Mouse (Mus musculus) heart, embryonic 14.5 days (tissue): ENCODE results near the gene Dnttip1. TPM values are rescaled to one million over a fixed set of nuclear protein-coding genes. Genes with fewer than 3 reads are reported as not detected.

ENCODE experiments used
- ATAC-seq: fragments of 200-750 bp; cut with Nextera tagmentation; 2 replicates; pipeline ENCODE4 v1.8.0; 2017; ENCODE audit warnings: low read depth, moderate TSS enrichment; ENCODE audit not compliant: insufficient number of reproducible peaks, insufficient read depth, low FRiP score
- H3K27ac ChIP-seq, 2 experiments: fragments of 200-500 bp in 1 of 2; fragments of 300-500 bp in 1 of 2; sonication (generic) in 1 of 2; replicated peaks in 1 of 2; 2 replicates each; pipeline ENCODE4 v1.5.1; 2012 to 2014; ENCODE audit warnings: low read depth in 2 of 2, low read length in 2 of 2, control low read depth in 1 of 2, mild to moderate bottlenecking in 1 of 2, mixed read lengths in 1 of 2; ENCODE audit not compliant: control insufficient read depth in 1 of 2, insufficient read depth in 1 of 2
- H3K27me3 ChIP-seq: fragments of 300-500 bp; sonication (generic); 2 replicates; pipeline ENCODE4 v1.6.1; 2014; ENCODE audit warnings: mild to moderate bottlenecking, low read length, control low read depth; ENCODE audit not compliant: control insufficient read depth, insufficient read depth
- H3K36me3 ChIP-seq: fragments of 300-500 bp; sonication (generic); 2 replicates; pipeline ENCODE4 v1.6.1; 2014; ENCODE audit warnings: mild to moderate bottlenecking, control low read depth, low read length, mixed read lengths; ENCODE audit not compliant: control insufficient read depth, insufficient read depth
- H3K4me1 ChIP-seq, 2 experiments: fragments of 200-500 bp in 1 of 2; fragments of 300-500 bp in 1 of 2; sonication (generic) in 1 of 2; 2 replicates each; pipeline ENCODE4 v1.6.1; 2012 to 2014; ENCODE audit warnings: low read length in 2 of 2, control low read depth in 1 of 2, mixed read lengths in 1 of 2; ENCODE audit not compliant: control insufficient read depth in 2 of 2, insufficient read depth in 2 of 2
- H3K4me2 ChIP-seq: fragments of 300-500 bp; sonication (generic); 2 replicates; pipeline ENCODE4 v1.6.1; 2014; ENCODE audit warnings: mild to moderate bottlenecking, low read length
- H3K4me3 ChIP-seq, 2 experiments: fragments of 200-500 bp in 1 of 2; fragments of 300-500 bp in 1 of 2; sonication (generic) in 1 of 2; 2 replicates each; pipeline ENCODE4 v1.5.1; 2012 to 2014; ENCODE audit warnings: low read length in 2 of 2, mild to moderate bottlenecking in 2 of 2, control low read depth in 1 of 2, low read depth in 1 of 2, moderate library complexity in 1 of 2; ENCODE audit not compliant: control insufficient read depth in 1 of 2, insufficient read depth in 1 of 2
- H3K9ac ChIP-seq: fragments of 300-500 bp; sonication (generic); 2 replicates; pipeline ENCODE4 v1.6.1; 2014; ENCODE audit warnings: mild to moderate bottlenecking, low read length
- H3K9me3 ChIP-seq: fragments of 300-500 bp; sonication (generic); 2 replicates; pipeline ENCODE4 v1.6.1; 2016; ENCODE audit warnings: low read length, control low read depth; ENCODE audit not compliant: control insufficient read depth
- WGBS: fragments of 180-500 bp; shearing (Covaris S2); extraction: QIAGEN DNeasy Blood & Tissue Kit; methylation state at CpG from one replicate; pipeline ENCODE4 v1.1.7; 2014; 5-methylcytosine and 5-hydroxymethylcytosine counted together
- polyA plus RNA-seq: library from polyadenylated mRNA; unstranded; fragments of >200 nt; fragmentation: Nextera tagmentation; extraction: Ambion mirVana; gene quantifications from 2 replicates; pipeline ENCODE4 v1.2.1, GENCODE M21; 2014

The Dnttip1 gene
- polyA plus RNA-seq, 1 experiment from 2014 or later, result 53.8 TPM

DNA sequence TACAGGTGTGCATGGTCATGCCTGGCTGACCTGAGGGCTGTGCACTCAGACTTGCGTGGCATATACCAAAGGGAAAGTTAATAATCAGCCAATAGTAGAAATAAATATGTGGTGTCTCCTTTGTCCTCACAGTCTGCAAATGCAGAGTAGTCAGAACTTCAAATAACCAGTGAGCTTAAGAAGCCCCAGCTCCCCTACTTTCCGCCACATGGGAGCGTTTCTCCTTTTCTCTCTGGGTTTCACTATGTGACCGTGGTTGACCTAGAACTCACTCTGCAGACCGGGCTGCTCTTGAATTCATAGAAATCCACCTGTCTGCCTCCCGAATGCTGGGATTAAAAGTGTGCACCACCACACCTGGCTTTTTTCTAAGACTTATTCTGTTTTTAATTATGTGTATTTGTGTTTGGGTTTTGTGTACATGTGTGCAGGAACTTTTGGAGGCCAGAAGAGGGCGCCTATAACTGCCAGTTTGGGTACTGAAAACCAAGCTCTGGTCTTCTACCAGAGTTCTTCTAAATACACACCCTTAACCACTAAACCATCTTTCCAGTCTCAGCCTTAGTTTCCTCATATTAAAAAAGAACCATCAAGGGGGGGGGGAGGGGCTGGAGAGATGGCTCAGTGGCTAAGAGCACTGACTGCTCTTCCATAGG is 38.3 kb downstream of the Dnttip1 start:
- H3K4me1 ChIP-seq, result peaks cover 6 to 16% of the 10 kb centered on the region in 2 experiments
- 79% methylated on average over 7 of the region's 7 CpGs for WGBS
- no peak overlapping the region for H3K9ac ChIP-seq
- H3K4me2 ChIP-seq, result no peak overlapping the region
- H3K4me3 ChIP-seq, result no peak overlapping the region
- ATAC-seq, result no peak
- no peaks in the 10 kb centered on the region for H3K9me3 ChIP-seq
- H3K36me3 ChIP-seq, result peaks cover 9% of the 10 kb centered on the region
- H3K27ac ChIP-seq, result no peak overlapping the region
- no peaks in the 10 kb centered on the region for H3K27me3 ChIP-seq

DNA sequence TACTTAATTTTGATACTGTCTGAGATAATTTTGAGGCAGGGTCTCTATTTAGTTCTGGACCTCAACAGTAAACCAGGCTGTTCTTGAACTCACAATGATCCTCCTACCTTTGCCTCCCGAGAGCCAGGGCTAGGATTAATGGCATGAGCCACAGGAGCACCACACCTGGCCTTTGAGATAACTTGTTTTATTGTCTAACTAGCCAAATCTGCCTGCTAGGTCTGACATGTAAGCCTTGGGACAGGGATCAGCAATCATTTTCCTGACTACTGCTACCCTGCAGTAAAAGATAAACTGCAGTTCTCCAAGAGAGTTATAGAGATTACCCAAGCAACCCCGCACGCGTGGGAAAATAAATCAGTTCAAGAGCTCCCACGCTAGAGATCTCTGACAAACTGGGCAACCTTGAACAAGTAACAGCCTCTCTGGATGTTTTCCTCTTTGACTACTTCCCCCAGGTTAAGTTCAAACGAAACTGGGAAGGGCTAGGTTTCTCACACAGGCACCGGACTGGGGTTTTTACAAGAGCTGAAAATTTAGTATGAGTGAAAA is 39.2 kb downstream of the Dnttip1 start:
- peak overlapping the region; percentile 82 to 85 for H3K27ac ChIP-seq
- no peaks in the 10 kb centered on the region for H3K9me3 ChIP-seq
- peaks cover 6 to 16% of the 10 kb centered on the region in 2 experiments for H3K4me1 ChIP-seq
- H3K27me3 ChIP-seq, result no peaks in the 10 kb centered on the region
- H3K9ac ChIP-seq, result peak overlapping the region; percentile 80
- peak overlapping the region; percentile 68 for H3K4me2 ChIP-seq
- H3K4me3 ChIP-seq, result peak overlapping the region; percentile 56 to 75
- peaks cover 18% of the 10 kb centered on the region for H3K36me3 ChIP-seq
- no peak for ATAC-seq
- 4% methylated on average over 7 of the region's 7 CpGs for WGBS

- H3K27me3 ChIP-seq, result no peaks in the 10 kb centered on the region
- peak within 1 kb of the TSS; percentile 68 for H3K4me2 ChIP-seq
- WGBS, result under 1% methylated on average over 76 of the region's 89 CpGs
- H3K4me3 ChIP-seq, result peak within 1 kb of the TSS; percentile 56 to 75
- peaks cover 6 to 16% of the 10 kb centered on the region in 2 experiments for H3K4me1 ChIP-seq
- peaks cover 24% of the 10 kb centered on the region for H3K36me3 ChIP-seq
- ATAC-seq, result peak; percentile 92
- H3K27ac ChIP-seq, result peak within 1 kb of the TSS; percentile 82 to 85
- no peaks in the 10 kb centered on the region for H3K9me3 ChIP-seq
- H3K9ac ChIP-seq, result peak within 1 kb of the TSS; percentile 80
Measured at GRCm38 (mm10) chr2:164785481-164786387, 40.0 kb downstream of the Dnttip1 start, which contains the start of gene Snx21. TSS of gene Snx21 (plus strand) at chr2:164785823.

GRCm38 (mm10) chr2:164786388-164786885 is 40.7 kb downstream of the Dnttip1 start:
- Histone ChIP-seq H3K27ac (peak overlapping the region; percentile 79 to 85), H3K4me1 (peaks cover 6 to 16% of the 10 kb centered on the region in 2 experiments), H3K4me2 (peak overlapping the region; percentile 68), H3K27me3 (no peaks in the 10 kb centered on the region), H3K9me3 (no peaks in the 10 kb centered on the region), H3K36me3 (peaks cover 31% of the 10 kb centered on the region), H3K9ac (peak overlapping the region; percentile 80), H3K4me3 (peak overlapping the region; percentile 56 to 75)
- 3% methylated on average over 15 of the region's 15 CpGs for WGBS
- no peak for ATAC-seq

DNA sequence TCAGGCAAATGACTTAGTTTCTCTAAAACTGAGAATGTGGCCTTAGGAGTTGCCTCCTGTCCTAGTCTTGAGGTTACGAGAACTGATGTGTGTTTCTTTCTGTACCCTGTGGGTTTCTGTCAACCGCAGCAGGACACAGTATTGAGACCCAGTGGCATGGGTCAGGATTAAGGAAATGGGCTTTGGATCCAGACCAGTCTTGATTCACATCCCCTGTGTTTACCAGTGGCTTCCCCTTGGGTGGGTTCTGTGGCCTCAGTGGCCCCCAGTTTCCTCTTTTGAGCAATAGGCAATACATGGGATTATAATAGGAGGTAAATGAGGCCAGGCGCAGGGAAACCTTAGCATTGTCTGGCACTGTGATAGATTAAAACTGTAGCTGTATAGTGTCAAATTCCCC is 41.2 kb downstream of the Dnttip1 start:
- Histone ChIP-seq H3K27me3 (no peaks in the 10 kb centered on the region), H3K27ac (peak overlapping the region; percentile 79 to 85; a peak in 3 of 4 replicates), H3K4me3 (peak overlapping the region; percentile 56 to 75), H3K36me3 (peaks cover 37% of the 10 kb centered on the region), H3K9ac (peak overlapping the region; percentile 80), H3K4me1 (peaks cover 6 to 16% of the 10 kb centered on the region in 2 experiments), H3K9me3 (no peaks in the 10 kb centered on the region), H3K4me2 (peak overlapping the region; percentile 68)
- WGBS, result 80% methylated on average over 3 of the region's 3 CpGs
- ATAC-seq, result no peak

DNA sequence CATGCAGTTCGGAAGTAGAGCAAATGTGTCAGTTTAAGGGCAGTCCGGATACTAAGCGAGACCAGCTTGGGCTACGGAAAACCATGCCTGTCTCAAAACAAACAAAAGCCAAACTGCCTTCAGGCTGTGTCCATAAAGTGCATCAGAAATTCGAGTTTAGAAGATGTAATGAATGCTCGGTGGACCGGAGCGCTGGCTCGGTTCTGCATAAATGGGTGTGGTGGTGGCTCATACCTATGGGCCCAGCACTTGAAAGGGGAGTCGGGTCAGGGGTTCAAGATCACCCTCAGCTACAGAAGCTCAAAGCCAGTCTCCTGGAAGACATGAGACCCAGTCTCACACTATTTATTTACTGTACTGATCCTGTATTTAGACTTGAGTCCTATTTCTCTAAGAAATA is 42.0 kb downstream of the Dnttip1 start:
- peaks cover 44% of the 10 kb centered on the region for H3K36me3 ChIP-seq
- H3K4me1 ChIP-seq, result peaks cover 6 to 18% of the 10 kb centered on the region in 2 experiments
- no peaks in the 10 kb centered on the region for H3K27me3 ChIP-seq
- peak overlapping the region; percentile 68; the same call in 1 of the 2 replicates for H3K4me2 ChIP-seq
- no peak for ATAC-seq
- H3K4me3 ChIP-seq, result no peak overlapping the region
- H3K27ac ChIP-seq, result no peak overlapping the region
- H3K9me3 ChIP-seq, result no peaks in the 10 kb centered on the region
- no peak overlapping the region for H3K9ac ChIP-seq
- 88% methylated on average over 10 of the region's 10 CpGs for WGBS

DNA sequence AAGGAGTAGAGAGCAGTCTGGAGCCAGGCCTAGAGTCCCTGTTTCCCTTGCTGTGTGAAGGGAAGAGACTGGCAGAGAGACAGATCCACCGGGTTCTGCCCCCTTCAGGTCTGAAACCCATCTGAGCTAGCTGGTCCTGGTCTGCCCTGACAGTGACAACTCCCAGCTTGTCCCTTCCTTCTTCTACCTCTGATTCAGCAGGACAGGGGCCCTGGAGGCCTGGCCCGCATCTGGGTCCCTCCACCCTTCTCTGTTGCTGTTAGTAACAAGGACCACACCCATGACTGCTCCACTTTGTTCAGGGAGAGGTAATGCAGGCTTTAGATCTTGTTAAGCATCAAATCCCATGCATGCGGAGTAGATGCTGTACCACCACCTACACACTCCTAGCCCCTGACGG is 42.6 kb downstream of the Dnttip1 start:
- 60% methylated on average over 4 of the region's 4 CpGs for WGBS
- H3K4me1 ChIP-seq, result peaks cover 8 to 23% of the 10 kb centered on the region in 2 experiments
- peaks cover 46% of the 10 kb centered on the region for H3K36me3 ChIP-seq
- no peaks in the 10 kb centered on the region for H3K9me3 ChIP-seq
- H3K27ac ChIP-seq, result no peak overlapping the region
- H3K4me2 ChIP-seq, result no peak overlapping the region
- H3K4me3 ChIP-seq, result no peak overlapping the region
- H3K27me3 ChIP-seq, result no peaks in the 10 kb centered on the region
- no peak overlapping the region for H3K9ac ChIP-seq
- ATAC-seq, result no peak
